Mouse (Mus musculus) layer of hippocampus, postnatal 25 days (tissue): ENCODE data around the gene Ppp6r2. TPM values are rescaled to one million over a fixed set of nuclear protein-coding genes. Genes with fewer than 3 reads are reported as not detected.

Experiments
- DNase-seq, 2 experiments: peaks; one replicate each; pipeline ENCODE4 v3.0.0; 2022; ENCODE audit warnings: mixed read lengths in 2 of 2, low spot score in 1 of 2; ENCODE audit errors: extremely low spot score in 1 of 2
- total RNA-seq, 2 experiments: library from RNA; stranded (reverse); gene quantifications; 2 replicates each; pipeline ENCODE4 v1.2.3; 2021

Ppp6r2 gene
- total RNA-seq = 100 to 1,000 TPM; 164 to 166 TPM

DNA sequence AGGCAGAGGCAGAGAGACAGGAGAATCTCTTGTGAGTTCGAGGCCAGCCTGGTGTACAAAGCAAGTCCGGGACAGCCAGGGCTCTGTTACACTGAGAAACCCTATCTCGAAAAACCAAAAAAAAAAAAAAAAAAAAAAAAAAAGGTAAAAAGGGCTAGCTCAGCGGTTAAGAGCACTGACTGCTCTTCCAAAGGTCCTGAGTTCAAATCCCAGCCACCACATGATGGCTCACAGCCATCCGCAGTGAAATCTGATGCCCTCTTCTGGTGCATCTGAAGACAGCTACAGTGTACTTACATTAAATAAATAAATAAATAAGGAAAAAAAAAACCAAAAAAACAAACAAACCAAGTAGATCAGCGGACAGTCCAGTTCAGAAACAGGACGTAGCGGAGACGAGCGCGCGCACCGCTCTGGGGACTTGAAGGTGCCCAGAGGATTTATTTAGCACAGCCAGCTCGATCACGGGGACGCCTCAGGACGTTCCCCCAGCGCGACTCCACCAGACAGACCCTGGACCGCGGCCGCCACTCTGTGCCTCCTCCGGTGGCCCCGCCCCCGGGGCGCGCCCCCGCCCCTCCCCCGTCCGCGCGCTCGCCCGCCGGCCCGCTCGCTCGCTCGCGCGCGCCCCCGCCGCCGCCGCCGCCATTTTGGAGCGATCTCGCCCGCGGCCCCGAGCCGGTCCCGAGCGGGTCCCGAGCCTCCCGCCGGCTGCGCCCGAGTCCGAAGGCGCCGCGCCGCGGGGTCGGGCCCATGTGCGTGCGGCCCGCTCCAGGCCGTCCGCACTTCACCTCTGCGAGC lies at the start of gene Ppp6r2:
Gene Ppp6r2, plus strand, starts transcription at position 639 of the 801 bp plus-strand sequence.
- peak; percentile 73 to 76 for DNase-seq

DNA sequence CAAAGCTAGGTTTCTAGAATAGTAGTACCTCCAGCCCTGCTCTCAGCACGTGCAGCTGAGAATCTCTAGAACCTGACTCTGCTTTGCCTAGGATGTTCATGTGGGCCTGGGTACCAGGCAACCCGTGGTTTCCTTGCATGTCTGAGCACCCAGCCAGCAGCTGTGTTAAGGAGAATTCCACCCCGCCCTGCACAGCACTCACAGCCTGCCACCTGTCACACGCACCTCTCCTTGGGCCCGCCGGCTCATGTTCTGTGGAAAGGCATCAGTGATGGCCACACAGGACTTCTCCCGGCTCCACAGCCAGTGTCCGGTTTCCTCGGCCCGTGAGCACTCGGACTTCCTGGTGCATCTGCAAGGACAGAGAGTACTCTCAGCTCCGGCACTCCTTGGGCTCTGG lies 45.9 kb upstream of the Ppp6r2 start:
- DNase-seq = no peak

DNA sequence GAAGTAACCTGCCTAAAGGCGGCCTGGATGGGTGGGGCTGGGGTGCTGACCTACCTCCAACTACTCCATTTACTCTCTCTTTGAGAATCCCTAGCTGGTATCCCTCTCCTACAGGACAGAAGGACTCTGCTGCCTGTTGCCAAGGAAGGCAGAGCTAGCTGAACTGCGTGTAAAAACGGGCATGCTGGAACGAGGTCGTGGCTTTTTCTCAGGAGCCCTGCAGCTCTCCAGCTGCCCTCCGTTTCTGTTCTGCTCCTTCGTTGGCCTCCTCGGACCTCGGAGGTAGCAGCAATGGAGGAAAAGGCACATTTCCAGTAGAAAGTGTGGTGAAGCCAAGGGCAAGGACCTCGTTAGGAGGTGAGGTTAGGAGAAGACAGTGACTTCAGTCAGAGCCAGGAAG lies 42.4 kb upstream of the Ppp6r2 start:
- no peak for DNase-seq

DNA sequence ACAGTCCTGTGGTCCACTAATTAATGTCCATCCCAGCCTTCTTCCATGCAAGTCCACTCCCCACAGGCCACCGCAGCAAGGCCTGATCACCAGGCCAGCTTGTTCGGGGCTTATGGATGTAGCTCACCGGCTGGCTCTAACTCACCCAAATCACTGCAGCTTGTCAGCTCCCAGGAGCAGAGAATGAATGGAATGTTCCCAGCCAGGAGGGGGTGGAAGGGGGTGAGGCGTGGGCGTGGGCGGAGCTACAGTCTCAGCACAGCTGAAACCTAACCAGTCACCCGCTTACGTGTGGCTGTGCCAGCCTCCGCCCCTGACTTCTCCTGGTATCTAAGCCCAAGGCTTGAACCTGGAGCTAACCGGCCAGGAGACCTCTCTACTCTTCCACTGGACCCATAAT lies 41.9 kb upstream of the Ppp6r2 start:
- DNase-seq = peak; percentile 42 to 61

DNA sequence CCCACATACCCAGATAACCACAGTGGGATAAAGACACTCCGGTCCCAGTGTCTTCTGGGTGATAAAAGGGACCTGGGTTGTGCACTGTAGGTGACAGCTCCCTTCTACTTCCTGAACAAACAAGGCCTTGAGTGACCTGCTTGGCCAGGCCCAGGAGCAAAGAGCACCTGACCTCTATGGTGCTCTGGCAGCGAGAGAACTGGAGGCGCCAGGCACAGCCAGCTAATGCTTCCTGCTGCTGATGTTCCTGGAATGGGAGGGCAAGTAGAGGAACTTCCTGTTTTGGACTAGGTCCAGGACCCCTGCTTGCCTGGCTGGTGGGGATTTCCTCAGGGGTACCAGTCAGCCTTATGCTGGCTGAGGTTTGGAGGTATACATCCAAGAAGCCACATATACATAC lies 41.3 kb upstream of the Ppp6r2 start:
- DNase-seq = no peak

DNA sequence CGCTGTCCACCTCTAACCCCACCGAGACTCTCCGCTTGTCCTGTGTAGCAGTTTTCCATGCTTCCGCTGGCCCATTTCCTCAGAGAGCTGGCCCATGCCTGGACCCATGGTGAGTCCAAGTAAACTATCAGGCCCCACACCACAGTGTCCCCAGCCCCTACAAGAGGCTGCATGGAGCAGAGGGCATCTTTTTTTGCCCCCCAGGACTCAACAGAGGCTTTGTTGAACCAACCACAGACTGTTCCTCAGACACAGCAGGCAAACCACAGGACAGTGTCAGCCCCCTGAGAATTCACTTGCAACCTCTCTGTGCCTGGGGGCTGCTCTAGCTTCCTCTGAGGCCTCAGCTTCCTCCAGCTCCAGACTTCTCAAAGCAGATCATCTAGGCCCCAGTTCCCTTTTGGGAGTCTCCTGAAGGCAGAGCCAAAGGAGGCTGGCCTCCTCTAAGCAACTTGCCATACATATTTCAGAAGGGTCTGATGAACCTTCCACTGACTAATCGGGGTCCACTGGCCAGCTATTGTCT lies 39.8 kb upstream of the Ppp6r2 start:
- DNase-seq = no peak

DNA sequence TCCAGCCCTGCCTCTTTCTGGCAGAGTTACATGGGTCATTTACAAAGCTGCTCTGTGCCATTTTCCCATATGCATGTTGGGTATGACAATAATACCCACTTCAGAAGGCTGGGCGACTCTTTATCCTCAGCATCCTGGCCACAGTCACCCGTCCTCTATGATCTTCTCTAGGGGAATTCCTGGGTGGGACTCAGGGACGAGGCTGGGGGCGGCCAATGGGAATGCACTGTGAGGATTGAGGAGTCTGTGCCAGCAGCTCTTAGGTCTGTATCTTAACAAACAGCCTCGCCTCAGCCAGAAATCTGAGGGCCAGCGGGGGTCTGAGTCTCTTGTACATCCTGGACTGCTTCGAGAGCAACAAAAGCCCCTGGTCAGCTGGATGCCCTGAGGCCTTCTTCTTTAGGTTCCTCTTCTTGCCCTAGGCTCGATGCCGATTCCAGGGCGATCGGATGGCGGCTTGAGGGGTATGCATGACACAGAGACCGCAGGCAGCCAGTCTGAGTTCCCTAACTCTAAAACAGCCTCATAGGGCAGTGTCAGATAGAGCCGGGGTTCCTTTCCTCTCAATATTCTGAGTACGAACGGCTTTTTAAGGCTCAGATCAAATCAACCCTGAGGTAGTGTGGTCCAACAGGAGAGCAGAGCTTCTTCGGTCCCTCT lies 38.9 kb upstream of the Ppp6r2 start:
- no peak for DNase-seq

DNA sequence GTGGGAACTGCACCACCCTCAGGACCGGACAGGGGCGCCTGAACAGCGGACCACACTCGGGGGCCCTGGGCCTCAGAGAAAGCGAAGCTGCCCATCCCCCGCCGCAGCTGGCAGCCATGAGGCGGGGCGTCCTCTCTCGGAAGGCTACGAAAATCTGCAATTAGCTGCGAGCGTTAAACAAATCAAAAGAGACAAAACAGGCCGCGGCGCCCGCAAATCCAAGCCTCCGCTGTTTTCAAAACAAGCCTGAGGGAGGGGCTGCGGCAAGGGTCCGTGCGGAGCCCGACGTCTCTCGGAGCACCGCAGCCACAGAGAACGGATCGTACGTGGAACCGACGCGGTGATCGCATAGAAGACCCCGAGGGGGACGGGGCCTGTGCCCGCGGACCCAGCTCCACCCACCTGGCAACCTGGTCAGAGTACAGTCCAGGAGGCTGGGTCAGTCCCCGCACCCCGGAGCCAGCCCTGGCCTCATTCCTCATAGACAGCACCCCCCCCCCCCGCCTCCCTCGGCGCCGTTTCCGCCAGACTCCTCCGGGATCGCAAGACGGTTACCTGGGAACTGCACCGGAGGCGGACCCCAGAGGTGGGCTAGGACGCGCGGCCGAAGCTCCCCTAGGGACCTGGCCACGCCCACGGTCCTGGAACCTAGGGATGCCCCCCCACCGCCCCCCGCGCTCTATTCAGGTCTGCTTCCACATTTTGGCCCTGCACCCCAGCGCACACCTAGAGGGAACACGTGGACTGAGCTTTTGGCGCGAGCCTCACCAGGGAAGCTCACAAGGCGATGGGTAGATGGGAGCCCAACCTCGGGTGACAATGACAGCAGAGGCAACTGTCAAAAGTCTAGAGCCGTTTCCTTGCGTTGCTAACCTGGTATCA lies 38.1 kb upstream of the Ppp6r2 start:
- peak; percentile 47 for DNase-seq

DNA sequence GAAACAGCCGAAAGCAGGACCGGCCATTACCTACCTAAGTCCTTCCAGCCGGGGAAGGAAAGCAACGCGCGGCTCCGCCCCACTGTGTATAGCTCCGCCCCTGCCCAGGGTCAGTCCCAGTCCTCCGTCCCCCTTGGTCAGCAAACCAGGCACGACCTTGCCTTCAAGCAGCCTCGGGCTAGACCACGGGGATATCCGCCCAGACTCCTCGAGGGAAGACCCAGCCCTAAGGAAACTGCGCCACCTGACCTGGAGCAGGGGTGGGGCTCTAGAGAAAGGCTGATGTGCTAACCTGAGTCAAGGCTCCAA lies 37.5 kb upstream of the Ppp6r2 start:
- no peak for DNase-seq

DNA sequence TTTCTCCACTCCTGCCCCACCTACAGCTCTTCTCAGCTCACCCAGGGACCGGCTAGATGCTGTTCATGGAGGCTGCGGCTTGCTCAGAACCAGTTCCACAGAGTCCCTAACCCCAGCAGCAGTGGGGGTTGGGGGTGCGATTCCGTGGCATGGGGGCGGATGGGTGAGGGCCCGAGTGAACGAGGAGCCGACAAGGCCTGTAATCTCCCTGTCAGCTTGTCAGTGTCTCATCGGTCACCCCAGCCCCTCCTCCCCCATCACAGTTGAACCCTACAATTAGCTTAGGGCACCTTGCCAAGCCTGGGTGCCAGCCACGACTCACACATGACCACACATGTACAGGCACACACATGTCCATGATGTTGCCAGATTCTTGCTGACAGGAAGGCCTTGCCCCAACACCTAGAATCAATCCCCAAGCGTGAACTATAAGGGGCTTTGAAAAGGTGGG lies 36.4 kb upstream of the Ppp6r2 start:
- DNase-seq = no peak

DNA sequence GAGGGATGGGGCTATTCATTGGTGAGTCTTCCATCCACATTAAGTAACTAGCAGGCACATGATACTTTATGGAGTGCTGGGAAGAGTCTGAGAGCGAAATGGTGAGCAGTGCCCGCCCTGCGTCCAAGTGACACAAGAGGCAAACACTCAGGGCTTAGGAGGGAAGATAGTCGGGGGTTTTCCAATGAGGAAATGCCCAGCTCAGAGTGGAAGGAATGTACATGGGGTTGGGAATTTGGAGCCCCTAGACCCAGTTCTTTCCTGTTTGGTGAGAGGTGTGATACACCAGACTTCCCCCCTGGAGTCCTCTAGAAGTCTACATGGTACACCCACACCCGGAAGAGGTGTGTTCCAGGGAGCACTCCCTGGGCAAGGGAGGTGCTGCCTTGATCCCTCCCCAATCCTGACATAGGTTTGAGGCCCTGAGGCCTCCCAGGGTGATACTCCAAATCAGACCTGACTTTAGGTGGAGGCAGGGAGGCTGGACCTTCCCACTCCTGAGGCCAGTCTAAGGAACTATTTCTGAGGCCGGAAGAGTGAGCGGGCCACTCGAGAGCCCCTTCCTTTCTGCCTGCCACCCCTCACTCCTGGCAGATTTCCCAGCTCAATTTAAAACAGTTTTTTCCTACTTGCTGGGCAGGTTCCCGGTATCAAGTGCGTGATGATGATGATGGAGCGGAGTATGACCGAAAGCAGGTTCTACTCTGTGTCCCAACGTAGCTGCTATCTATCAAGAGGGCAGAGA lies 35.8 kb upstream of the Ppp6r2 start:
- no peak for DNase-seq

DNA sequence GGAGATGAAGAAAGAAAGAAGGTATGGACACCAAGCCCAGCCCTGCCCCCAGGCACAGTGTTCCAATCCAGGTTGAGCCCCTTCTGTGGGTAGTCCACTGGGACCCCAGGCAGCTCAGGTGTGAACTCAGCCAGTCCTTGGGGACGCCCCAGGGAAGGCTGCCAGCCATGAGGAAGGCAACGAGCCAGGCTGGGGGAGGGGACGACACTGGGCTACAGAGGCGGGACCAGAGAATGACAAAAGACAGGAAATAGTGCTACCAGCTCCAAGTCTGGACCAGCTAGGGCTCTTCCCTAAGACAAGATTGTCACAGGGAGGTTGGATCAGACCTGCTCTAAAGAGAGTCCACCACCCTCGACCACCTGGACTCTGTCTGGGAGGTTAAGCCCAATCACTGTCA lies 34.2 kb upstream of the Ppp6r2 start:
- DNase-seq = peak in 1 of 2 experiments; percentile 73

DNA sequence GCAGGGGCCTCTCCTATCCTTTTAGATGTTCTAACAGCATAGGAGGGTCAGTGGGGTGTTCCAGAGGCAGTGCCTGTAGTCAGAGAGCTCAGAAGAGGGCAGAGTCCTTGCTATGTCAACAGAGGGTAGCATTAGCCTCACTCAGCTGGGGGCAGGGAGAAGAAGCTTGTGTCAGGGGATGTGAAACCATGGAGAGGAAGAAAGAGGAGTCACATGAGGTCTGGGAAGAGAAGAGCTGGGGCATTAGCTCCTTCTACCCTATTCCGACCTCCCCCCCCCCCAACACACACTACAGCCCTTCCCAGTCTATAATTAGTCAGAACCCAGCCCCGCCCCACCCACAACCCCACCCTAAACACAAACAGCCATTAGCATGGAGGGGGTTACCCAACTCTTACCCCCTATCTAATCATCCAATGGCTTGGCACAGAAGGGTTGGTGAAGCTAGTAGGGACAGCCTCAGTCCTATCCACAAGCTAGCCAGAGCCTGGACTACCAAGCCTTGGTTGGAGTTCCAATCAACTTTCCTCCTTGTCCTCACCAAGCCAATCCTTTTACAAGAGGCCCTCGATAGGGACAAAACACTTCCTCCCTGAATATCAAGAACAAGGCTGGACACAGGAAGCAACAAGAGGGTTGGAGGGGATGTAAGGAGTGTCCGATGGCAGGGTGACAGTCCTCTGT lies 33.6 kb upstream of the Ppp6r2 start:
- no peak for DNase-seq

DNA sequence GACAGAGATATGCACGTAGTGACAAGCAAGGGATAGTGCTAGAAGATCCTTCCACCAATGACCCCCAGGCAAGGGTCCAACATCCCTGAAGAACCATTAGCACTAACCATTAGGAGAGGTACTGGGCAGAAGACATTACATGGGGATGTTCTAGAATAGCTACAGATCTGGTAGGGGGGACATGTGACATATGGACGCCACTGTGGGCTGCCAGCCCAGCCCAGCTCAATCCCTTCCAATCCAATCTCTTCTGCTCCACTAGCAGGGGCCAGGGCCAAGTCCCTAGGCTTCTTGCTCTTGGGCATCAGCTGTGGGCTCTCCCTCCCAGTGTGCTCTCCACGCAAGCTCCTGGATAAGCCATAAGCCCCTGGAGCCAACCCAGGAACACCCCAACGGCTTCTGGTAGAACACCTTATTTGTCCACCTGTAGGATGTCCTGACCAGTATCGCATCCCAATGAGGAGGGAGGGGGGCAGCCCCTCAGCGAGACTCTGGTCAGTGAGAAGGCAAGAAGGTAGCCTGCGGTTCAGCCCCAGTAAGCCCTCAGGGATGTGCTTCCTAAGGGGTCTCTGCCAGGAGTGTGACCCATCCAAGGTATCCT lies 33.0 kb upstream of the Ppp6r2 start:
- no peak for DNase-seq

DNA sequence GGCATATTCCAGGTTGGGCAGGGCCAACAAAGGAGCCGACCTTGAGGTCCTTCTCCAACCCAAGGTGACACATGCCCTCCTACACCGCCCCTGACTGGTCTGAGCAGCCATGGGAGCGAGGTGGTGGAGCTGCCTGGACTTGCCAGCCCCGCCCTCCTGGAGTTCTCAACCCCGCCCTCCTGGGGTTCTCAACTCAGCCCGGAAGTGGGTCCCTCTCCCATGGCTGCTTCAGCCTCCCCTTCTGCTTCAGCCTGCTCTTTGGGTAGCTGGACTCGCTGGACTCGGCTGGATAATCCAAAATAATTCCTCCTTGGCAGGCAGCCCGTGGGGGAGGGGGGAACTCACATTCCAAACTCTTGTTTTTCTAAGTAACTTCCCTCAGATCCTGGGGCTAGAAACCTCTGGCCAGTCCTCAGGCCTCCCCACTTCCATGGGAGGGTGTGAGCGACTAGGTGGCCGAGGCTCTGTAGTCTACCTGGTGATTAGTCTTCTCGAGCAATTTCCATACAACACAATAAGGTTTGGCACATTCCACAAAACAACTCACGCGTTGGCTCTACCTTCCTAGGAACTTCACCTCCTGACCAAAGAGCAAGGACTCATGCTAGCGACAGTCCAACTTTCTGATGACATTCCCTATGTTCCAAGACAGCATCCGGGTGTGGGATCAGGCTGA lies 32.3 kb upstream of the Ppp6r2 start:
- DNase-seq = peak in 1 of 2 experiments; percentile 41

DNA sequence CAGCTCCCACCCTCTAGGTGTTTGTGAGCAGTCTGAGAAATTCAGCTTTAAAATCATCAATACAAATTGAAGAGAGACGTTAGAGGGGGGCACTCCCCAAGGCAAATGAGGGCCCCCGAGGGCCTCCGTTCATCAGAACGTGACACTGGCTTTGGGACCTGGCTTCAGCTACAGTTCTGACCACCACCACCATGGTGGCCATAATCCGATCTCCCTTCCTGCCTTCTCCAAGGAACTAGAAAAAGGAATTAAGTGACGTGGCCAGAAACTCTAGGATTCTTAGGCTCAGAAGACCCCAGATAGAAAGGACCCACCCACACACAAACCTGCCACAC lies 31.8 kb upstream of the Ppp6r2 start:
- DNase-seq = no peak

DNA sequence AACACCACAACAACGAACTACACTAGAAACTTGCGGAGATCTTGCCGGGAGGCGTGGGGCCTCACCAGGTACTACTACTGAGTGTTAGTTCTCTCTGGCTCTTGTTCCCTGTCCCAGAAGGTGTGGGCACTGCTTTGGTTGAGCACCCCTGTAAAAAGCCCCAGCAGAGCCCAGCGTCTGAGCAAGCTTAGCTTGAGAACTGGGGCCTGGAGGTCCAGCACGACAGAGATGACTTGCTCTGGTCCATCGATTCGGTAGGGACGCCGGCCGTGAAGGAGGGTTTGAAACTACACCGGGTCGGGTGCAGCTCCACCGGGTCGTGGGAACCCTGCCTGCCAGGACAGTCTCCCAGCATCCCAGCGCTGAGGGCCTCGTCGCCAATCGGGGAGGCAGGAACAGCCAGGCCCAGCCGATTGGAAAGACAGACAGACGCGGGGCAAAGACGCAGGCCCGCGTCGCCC lies 31.2 kb upstream of the Ppp6r2 start:
- DNase-seq = no peak

DNA sequence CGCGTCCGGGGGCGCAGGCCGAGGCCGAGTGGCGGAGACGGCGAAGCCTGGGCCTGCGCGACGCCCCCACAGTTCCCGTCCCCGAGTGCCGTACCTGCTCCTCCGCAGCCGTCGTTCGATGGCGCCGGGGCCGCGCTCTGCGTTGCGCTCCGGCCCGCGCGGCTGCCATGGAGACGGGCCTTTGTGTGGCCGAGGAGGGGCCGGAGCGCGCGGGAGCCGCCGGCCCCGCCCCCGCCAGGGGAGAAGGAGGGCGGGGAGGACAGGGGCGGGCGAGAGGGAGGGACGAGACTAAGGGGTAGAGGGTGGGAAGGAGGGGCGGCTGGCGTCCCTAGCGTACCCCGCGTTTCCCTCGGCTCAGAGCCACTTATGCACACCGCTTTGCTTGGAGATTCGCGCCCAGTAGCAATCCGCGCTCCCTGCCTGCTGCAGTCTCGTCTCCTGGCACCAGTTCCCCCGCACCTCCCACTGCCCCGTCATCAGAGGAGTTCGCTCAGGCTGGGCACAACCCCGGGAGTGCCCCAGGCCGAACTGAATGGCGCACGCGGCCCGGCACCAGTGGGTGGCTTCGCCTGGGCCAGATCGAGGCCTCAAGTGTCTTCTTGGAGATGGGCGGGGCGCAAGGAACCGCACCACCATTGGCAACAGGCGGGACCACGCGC lies 30.7 kb upstream of the Ppp6r2 start, which contains the start of gene Plxnb2:
Gene Plxnb2, minus strand, starts transcription at position 218 of the 659 bp plus-strand sequence.
- DNase-seq = peak; percentile 52 to 63
